Mouse (Mus musculus) forebrain, embryonic 15.5 days (tissue): ENCODE data around the gene Ankrd34c. TPM values are rescaled to one million over a fixed set of nuclear protein-coding genes. Genes with fewer than 3 reads are reported as not detected.

Experiments used
- ATAC-seq: fragments of 200-750 bp; cut with Nextera tagmentation; replicated peaks from 2 replicates; pipeline ENCODE4 v1.8.0; 2017; ENCODE audit warnings: mild to moderate bottlenecking, moderate TSS enrichment, moderate library complexity
- H3K27ac ChIP-seq: fragments of 300-500 bp; sonication (generic); replicated peaks from 2 replicates; pipeline ENCODE4 v1.5.1; 2015; ENCODE audit warnings: mild to moderate bottlenecking, inconsistent platforms
- H3K27me3 ChIP-seq: fragments of 300-500 bp; sonication (generic); 2 replicates; pipeline ENCODE4 v1.6.1; 2015; ENCODE audit warnings: inconsistent platforms
- H3K36me3 ChIP-seq: fragments of 300-500 bp; sonication (generic); 2 replicates; pipeline ENCODE4 v1.6.1; 2015; ENCODE audit warnings: mild to moderate bottlenecking, inconsistent platforms
- H3K4me1 ChIP-seq: fragments of 300-500 bp; sonication (generic); 2 replicates; pipeline ENCODE4 v1.6.1; 2015; ENCODE audit warnings: inconsistent platforms
- H3K4me2 ChIP-seq: fragments of 300-500 bp; sonication (generic); replicated peaks from 2 replicates; pipeline ENCODE4 v1.6.1; 2015; ENCODE audit warnings: mild to moderate bottlenecking, inconsistent platforms
- H3K4me3 ChIP-seq: fragments of 300-500 bp; sonication (generic); 2 replicates; pipeline ENCODE4 v1.5.1; 2015; ENCODE audit warnings: mild to moderate bottlenecking, inconsistent platforms
- H3K9ac ChIP-seq: fragments of 300-500 bp; sonication (generic); replicated peaks from 2 replicates; pipeline ENCODE4 v1.6.1; 2015; ENCODE audit warnings: mild to moderate bottlenecking, inconsistent platforms
- H3K9me3 ChIP-seq: fragments of 300-500 bp; sonication (generic); 2 replicates; pipeline ENCODE4 v1.6.1; 2016; ENCODE audit warnings: inconsistent platforms
- WGBS: fragments of 180-500 bp; shearing (Covaris S2); methylation state at CpG from one replicate; pipeline ENCODE4 v1.1.7; 2015; ENCODE audit warnings: mixed read lengths; 5-methylcytosine and 5-hydroxymethylcytosine counted together
- polyA plus RNA-seq: library from polyadenylated mRNA; unstranded; fragments of >200 nt; fragmentation: Nextera tagmentation; extraction: Ambion mirVana; gene quantifications from 2 replicates; pipeline ENCODE4 v1.2.1, GENCODE M21; 2015

The Ankrd34c gene
- polyA plus RNA-seq, 1 experiment from 2014 or later, result 0.13 TPM

GRCm38 (mm10) chr9:89706906-89707305, 31.4 kb downstream of the Ankrd34c start:
- H3K9ac ChIP-seq, result no peak overlapping the region
- no peak for ATAC-seq
- 33% methylated on average over 4 of the region's 4 CpGs for WGBS

DNA sequence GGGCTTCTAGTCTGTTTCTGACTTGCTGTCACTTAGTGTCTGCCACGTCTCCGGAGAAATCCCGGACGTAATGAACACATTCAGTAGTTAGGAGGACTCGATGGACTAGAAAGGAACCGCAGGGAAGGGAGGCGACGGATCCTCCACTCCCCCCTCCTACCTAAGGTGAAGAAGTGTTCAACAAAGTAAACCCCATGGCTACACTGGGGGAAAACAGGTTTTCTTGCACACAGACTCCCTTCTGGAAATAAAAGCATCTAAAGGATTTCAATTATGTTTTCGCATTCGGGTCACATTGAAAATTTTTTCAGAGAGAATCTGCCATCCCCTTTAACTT, 33.1 kb downstream of the Ankrd34c start:
- Histone ChIP-seq H3K36me3 (peaks cover 5% of the 10 kb centered on the region; the same call in 1 of the 2 replicates), H3K4me3 (peak overlapping the region; percentile 54), H3K4me1 (peaks cover 6% of the 10 kb centered on the region), H3K9me3 (no peaks in the 10 kb centered on the region), H3K9ac (peak overlapping the region; percentile 72), H3K27me3 (no peaks in the 10 kb centered on the region), H3K4me2 (peak overlapping the region; percentile 74), H3K27ac (peak overlapping the region; percentile 85)
- ATAC-seq, result no peak; the same call in 1 of the 2 replicates
- WGBS, result 8% methylated on average over 10 of the region's 10 CpGs

More at GRCm38 (mm10) chr9:89706906-89707305, 31.4 kb downstream of the Ankrd34c start:
- Histone ChIP-seq H3K9me3 (no peaks in the 10 kb centered on the region), H3K36me3 (no peaks in the 10 kb centered on the region), H3K4me3 (no peak overlapping the region), H3K4me1 (peaks cover 6% of the 10 kb centered on the region), H3K4me2 (no peak overlapping the region), H3K27ac (no peak overlapping the region), H3K27me3 (no peaks in the 10 kb centered on the region)

GRCm38 (mm10) chr9:89704265-89705196, 33.7 kb downstream of the Ankrd34c start, which contains the start of gene Tmed3:
Tmed3 (minus strand) TSS chr9:89705068.
- H3K9me3 ChIP-seq, result no peaks in the 10 kb centered on the region
- WGBS, result 2% methylated on average over 50 of the region's 52 CpGs

GRCm38 (mm10) chr9:89700910-89701457, 37.3 kb downstream of the Ankrd34c start:
- H3K27me3 ChIP-seq, result no peaks in the 10 kb centered on the region
- no peak overlapping the region for H3K4me3 ChIP-seq
- H3K9me3 ChIP-seq, result no peaks in the 10 kb centered on the region
- H3K36me3 ChIP-seq, result peaks cover 22% of the 10 kb centered on the region
- H3K4me1 ChIP-seq, result peaks cover 6% of the 10 kb centered on the region
- H3K9ac ChIP-seq, result no peak overlapping the region
- WGBS, result 96% methylated on average over 2 of the region's 2 CpGs
- no peak overlapping the region for H3K27ac ChIP-seq
- ATAC-seq, result no peak
- H3K4me2 ChIP-seq, result no peak overlapping the region

More at GRCm38 (mm10) chr9:89704265-89705196, 33.7 kb downstream of the Ankrd34c start, which contains the start of gene Tmed3:
- peak within 1 kb of the TSS; percentile 72 for H3K9ac ChIP-seq
- peaks cover 6% of the 10 kb centered on the region for H3K4me1 ChIP-seq
- H3K4me3 ChIP-seq, result peak within 1 kb of the TSS; percentile 54
- H3K4me2 ChIP-seq, result peak within 1 kb of the TSS; percentile 74
- peak; percentile 100 for ATAC-seq
- peaks cover 8% of the 10 kb centered on the region for H3K36me3 ChIP-seq
- peak within 1 kb of the TSS; percentile 85 for H3K27ac ChIP-seq
- H3K27me3 ChIP-seq, result no peaks in the 10 kb centered on the region

DNA sequence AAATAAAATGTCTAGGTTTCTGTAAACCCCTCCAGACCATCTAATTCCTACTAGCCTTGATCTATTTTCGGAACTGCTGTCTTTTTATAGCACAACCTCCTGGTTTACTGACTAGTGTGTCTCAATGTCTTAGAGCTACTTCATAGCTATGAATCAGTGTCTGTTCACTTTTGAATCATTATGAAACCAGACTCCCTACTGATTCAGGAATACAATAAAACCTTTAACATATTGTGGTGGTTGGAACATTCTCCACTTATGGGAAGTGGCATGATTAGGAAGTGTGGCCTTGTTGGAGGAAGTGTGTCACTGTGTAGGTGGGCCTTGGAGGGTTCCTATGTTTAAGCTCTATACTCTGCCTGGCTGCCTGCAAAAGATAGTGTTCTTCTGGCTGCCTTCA, 43.1 kb downstream of the Ankrd34c start:
- H3K4me2 ChIP-seq, result no peak overlapping the region
- peaks cover 18% of the 10 kb centered on the region for H3K36me3 ChIP-seq
- no peak overlapping the region for H3K4me3 ChIP-seq
- no peak overlapping the region for H3K9ac ChIP-seq
- no peak overlapping the region for H3K27ac ChIP-seq
- H3K9me3 ChIP-seq, result no peaks in the 10 kb centered on the region
- ATAC-seq, result no peak
- 88% methylated on average over 1 of the region's 1 CpGs for WGBS
- no peaks in the 10 kb centered on the region for H3K27me3 ChIP-seq
- H3K4me1 ChIP-seq, result no peaks in the 10 kb centered on the region

DNA sequence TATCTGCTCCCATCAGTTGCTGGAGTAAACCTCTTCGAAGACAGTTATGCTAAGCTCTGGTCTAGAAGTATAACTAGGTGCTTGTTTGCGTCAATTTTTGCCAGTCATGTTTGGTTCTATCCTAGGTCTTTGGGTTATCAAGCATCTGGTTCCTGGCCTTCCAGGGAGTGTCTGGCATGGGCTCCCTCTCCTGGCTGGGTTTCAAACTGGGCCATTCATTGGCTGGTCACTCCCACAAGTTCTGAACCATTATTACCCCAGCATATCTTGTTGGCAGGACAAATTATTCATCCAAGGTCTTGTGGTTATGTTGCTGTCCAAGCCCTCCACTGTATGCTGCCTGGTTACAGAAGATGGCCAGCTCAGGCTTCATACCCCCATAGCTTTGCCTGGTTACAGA, 44.6 kb downstream of the Ankrd34c start:
- 95% methylated on average over 2 of the region's 2 CpGs for WGBS
- H3K27me3 ChIP-seq, result no peaks in the 10 kb centered on the region
- H3K9ac ChIP-seq, result no peak overlapping the region
- H3K36me3 ChIP-seq, result peaks cover 5% of the 10 kb centered on the region; the same call in 1 of the 2 replicates
- no peaks in the 10 kb centered on the region for H3K9me3 ChIP-seq
- no peak for ATAC-seq
- no peak overlapping the region for H3K27ac ChIP-seq
- H3K4me3 ChIP-seq, result no peak overlapping the region
- H3K4me2 ChIP-seq, result no peak overlapping the region
- H3K4me1 ChIP-seq, result no peaks in the 10 kb centered on the region

DNA sequence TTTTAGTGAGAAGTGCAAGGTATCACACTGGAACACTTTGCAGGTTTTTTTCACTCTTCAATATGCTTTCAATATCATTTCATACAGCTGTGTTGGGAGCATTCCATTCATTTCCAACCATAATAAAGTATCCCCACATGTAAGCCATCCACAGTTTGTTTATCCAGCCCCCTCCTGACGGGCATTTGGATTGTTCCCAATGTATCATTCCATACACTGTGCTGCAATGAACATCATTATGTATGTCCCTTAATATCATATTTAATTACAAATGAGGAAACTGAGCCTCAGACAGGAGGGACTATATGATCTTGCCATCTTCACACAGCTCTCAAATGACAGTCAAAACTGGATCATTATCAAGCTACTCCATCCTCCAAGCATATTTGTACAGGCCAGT, 49.1 kb downstream of the Ankrd34c start:
- Histone ChIP-seq H3K9ac (no peak overlapping the region), H3K9me3 (no peaks in the 10 kb centered on the region), H3K27me3 (no peaks in the 10 kb centered on the region), H3K4me3 (no peak overlapping the region), H3K4me2 (no peak overlapping the region), H3K27ac (no peak overlapping the region), H3K36me3 (no peaks in the 10 kb centered on the region), H3K4me1 (no peaks in the 10 kb centered on the region)
- WGBS, result 68% methylated on average over 1 of the region's 1 CpGs
- ATAC-seq, result no peak

- WGBS, result 59% methylated on average over 10 of the region's 10 CpGs
- H3K4me2 ChIP-seq, result no peak overlapping the region
- H3K9me3 ChIP-seq, result no peaks in the 10 kb centered on the region
- no peaks in the 10 kb centered on the region for H3K27me3 ChIP-seq
- H3K27ac ChIP-seq, result no peak overlapping the region
- peak; percentile 82 for ATAC-seq
- no peak overlapping the region for H3K9ac ChIP-seq
- H3K36me3 ChIP-seq, result no peaks in the 10 kb centered on the region
- H3K4me1 ChIP-seq, result no peaks in the 10 kb centered on the region
- H3K4me3 ChIP-seq, result no peak overlapping the region
Measured at GRCm38 (mm10) chr9:89687503-89688226, 50.6 kb downstream of the Ankrd34c start.

DNA sequence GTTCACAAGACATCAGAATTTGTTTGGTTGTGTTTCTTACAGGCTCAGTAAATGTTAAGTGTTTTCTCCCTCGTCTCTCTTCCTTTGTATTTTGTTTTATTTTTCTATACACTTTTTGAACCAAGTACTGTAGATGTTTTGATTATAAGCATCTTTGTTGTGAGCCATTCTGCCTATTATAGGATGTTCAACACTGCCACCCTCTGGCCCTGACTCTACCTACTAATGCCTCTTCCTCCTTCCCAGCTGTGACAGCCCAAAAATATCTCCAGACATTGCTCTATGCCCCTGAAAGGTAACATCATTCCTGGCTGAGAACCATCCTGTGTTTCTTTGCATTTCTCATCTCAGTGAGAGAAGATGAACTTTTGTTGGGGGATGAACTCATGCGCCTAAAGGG, 52.0 kb downstream of the Ankrd34c start:
- no peak for ATAC-seq
- Histone ChIP-seq H3K4me2 (no peak overlapping the region), H3K36me3 (no peaks in the 10 kb centered on the region), H3K27ac (no peak overlapping the region), H3K4me3 (no peak overlapping the region), H3K9me3 (no peaks in the 10 kb centered on the region), H3K27me3 (no peaks in the 10 kb centered on the region), H3K9ac (no peak overlapping the region), H3K4me1 (no peaks in the 10 kb centered on the region)
- 71% methylated on average over 2 of the region's 2 CpGs for WGBS

DNA sequence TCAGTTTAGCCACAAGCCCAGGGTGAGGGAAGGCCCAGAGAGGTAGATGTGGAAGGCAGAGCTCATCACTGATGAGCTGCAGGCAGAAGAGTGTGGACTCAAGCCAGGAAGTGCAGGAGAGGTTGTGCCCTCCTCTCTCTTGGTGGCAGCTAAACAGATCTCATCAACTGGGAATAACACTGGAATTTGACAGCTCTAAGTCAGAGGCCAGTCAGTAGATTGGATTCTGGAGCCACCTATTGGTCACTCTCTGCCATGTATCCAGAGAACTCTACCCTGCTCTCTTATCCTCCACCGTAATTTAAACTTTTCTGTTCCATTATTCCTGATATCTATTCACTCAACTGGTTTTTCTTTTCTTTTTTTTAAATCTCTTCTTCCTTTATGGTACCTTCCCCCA, 59.3 kb downstream of the Ankrd34c start:
- Histone ChIP-seq H3K27me3 (no peaks in the 10 kb centered on the region), H3K9ac (no peak overlapping the region), H3K36me3 (no peaks in the 10 kb centered on the region), H3K9me3 (no peaks in the 10 kb centered on the region), H3K4me1 (no peaks in the 10 kb centered on the region), H3K27ac (no peak overlapping the region), H3K4me2 (no peak overlapping the region), H3K4me3 (no peak overlapping the region)
- WGBS, result 65% methylated on average over 1 of the region's 1 CpGs
- ATAC-seq, result peak; percentile 62; the same call in 1 of the 2 replicates
